Mouse (Mus musculus) midbrain, embryonic 11.5 days (tissue): ENCODE data around the gene Plin2. TPM values are rescaled to one million over a fixed set of nuclear protein-coding genes. Genes with fewer than 3 reads are reported as not detected.
"Not testable (repeated sequence)": the region's sequence is repeated elsewhere in the genome, so short reads cannot be mapped to it uniquely, and the experiment has no call there.

ENCODE experiments used
- ATAC-seq: fragments of 200-750 bp; cut with Nextera tagmentation; 2 replicates; pipeline ENCODE4 v1.8.0; 2017; ENCODE audit warnings: moderate TSS enrichment, moderate library complexity; ENCODE audit not compliant: low FRiP score
- DNase-seq: peaks from one replicate; pipeline ENCODE4 v3.0.0; 2015; ENCODE audit warnings: low spot score; ENCODE audit errors: missing footprints
- H3K27ac ChIP-seq: fragments of 300-500 bp; sonication (generic); 2 replicates; pipeline ENCODE4 v1.5.1; 2014; ENCODE audit warnings: low read depth, low read length
- H3K27me3 ChIP-seq: fragments of 300-500 bp; sonication (generic); 2 replicates; pipeline ENCODE4 v1.6.1; 2014; ENCODE audit warnings: mild to moderate bottlenecking, low read length, moderate library complexity, mixed read lengths; ENCODE audit not compliant: control insufficient read depth, insufficient read depth
- H3K36me3 ChIP-seq: fragments of 300-500 bp; sonication (generic); 2 replicates; pipeline ENCODE4 v1.6.1; 2014; ENCODE audit warnings: mild to moderate bottlenecking, low read length, moderate library complexity, mixed read lengths; ENCODE audit not compliant: control insufficient read depth, insufficient read depth
- H3K4me1 ChIP-seq: fragments of 300-500 bp; sonication (generic); 2 replicates; pipeline ENCODE4 v1.6.1; 2014; ENCODE audit warnings: low read length; ENCODE audit not compliant: control insufficient read depth, insufficient read depth
- H3K4me2 ChIP-seq: fragments of 300-500 bp; sonication (generic); 2 replicates; pipeline ENCODE4 v1.6.1; 2014; ENCODE audit warnings: mild to moderate bottlenecking, moderate library complexity
- H3K4me3 ChIP-seq: fragments of 300-500 bp; sonication (generic); 2 replicates; pipeline ENCODE4 v1.5.1; 2014; ENCODE audit warnings: low read depth, low read length
- H3K9ac ChIP-seq: fragments of 300-500 bp; sonication (generic); 2 replicates; pipeline ENCODE4 v1.6.1; 2014; ENCODE audit warnings: low read length
- H3K9me3 ChIP-seq: fragments of 300-500 bp; sonication (generic); 2 replicates; pipeline ENCODE4 v1.6.1; 2016; ENCODE audit warnings: low read length; ENCODE audit not compliant: control insufficient read depth
- WGBS: fragments of 180-500 bp; shearing (Covaris S2); extraction: QIAGEN DNeasy Blood & Tissue Kit; methylation state at CpG from one replicate; pipeline ENCODE4 v1.1.7; 2014; 5-methylcytosine and 5-hydroxymethylcytosine counted together
- polyA plus RNA-seq: library from polyadenylated mRNA; unstranded; fragments of >200 nt; fragmentation: Nextera tagmentation; extraction: Ambion mirVana; gene quantifications from 2 replicates; pipeline ENCODE4 v1.2.1, GENCODE M21; 2014

Plin2 gene
- polyA plus RNA-seq, 1 experiment from 2014 or later, result 79.7 TPM

DNA sequence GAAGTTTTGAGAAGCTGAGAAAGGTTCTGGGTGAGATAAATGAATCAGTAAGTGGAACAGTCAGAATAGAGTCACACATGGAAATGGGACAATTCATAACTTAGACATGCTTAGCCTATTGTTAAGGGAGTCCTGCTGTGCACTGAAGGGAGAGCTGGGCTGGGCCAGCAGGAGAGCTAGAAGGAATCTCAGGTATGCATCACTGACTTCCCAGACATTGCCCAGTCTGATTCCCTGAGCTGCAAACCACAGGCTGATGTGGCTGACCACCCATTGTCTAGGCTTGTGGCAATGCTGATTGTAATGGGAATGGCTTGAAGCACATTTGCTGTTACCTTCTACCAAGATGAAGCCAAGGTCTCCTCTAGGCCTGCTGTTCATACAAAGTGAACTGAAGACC lies 4.3 kb upstream of the Plin2 start:
- H3K4me3 ChIP-seq, ATAC-seq, H3K4me1 ChIP-seq, H3K27me3 ChIP-seq, DNase-seq, H3K36me3 ChIP-seq, H3K9ac ChIP-seq, H3K4me2 ChIP-seq, H3K9me3 ChIP-seq, H3K27ac ChIP-seq: not testable (repeated sequence)

DNA sequence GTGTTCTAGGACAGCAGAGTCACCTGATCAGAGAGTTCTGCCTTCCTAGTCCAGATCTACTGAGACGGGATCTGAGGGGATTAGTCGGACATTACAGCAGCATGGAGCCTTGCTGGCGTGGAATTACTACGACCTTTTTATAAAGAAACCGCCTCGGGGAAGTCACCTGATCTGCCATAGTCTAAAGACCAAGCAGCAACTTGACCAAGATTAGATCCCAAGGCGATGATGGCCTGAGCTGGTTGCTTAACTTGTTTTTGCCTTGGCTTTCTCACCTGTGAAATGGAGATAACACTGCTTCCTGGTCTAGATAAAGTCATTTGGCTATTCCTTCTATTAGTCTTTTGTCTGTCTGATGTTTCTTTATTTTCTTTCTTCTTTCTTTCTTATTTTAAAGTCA lies 2.6 kb upstream of the Plin2 start:
- H3K27me3 ChIP-seq, result no peaks in the 10 kb centered on the region
- no peaks in the 10 kb centered on the region for H3K36me3 ChIP-seq
- H3K9ac ChIP-seq, result no peak overlapping the region
- DNase-seq (no peak), ATAC-seq (no peak)
- no peaks in the 10 kb centered on the region for H3K9me3 ChIP-seq
- H3K4me2 ChIP-seq, result no peak overlapping the region
- no peak overlapping the region for H3K4me3 ChIP-seq
- no peak overlapping the region for H3K27ac ChIP-seq
- 61% methylated on average over 7 of the region's 7 CpGs for WGBS
- 0 out of 2 replicates have a peak, but pooled peaks cover 5% of the 10 kb centered on the region for H3K4me1 ChIP-seq

DNA sequence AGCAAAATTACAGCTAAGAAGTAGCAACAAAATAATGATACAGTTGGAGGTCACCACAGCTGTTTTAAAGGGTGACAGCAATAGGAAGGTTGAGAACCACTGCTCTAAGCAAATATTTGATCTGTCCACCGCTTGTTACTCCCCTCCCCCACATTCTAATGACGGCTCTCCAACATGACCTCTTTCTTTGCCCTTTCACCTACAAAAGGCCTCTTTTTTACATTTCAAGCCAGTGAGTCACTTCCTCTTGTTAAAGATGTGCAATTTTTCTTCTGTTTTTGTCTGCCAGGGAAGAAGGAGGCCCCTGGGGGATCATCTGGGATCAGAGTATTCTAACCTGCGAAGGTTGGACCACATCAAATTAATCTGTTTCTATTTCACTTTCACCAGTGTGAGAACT lies 1.9 kb upstream of the Plin2 start:
- Histone ChIP-seq H3K4me2 (no peak overlapping the region), H3K36me3 (no peaks in the 10 kb centered on the region), H3K4me1 (0 out of 2 replicates have a peak, but pooled peaks cover 5% of the 10 kb centered on the region), H3K27ac (no peak overlapping the region), H3K4me3 (no peak overlapping the region), H3K9ac (no peak overlapping the region), H3K27me3 (no peaks in the 10 kb centered on the region), H3K9me3 (no peaks in the 10 kb centered on the region)
- ATAC-seq (no peak), DNase-seq (no peak)
- WGBS, result 52% methylated on average over 3 of the region's 3 CpGs

DNA sequence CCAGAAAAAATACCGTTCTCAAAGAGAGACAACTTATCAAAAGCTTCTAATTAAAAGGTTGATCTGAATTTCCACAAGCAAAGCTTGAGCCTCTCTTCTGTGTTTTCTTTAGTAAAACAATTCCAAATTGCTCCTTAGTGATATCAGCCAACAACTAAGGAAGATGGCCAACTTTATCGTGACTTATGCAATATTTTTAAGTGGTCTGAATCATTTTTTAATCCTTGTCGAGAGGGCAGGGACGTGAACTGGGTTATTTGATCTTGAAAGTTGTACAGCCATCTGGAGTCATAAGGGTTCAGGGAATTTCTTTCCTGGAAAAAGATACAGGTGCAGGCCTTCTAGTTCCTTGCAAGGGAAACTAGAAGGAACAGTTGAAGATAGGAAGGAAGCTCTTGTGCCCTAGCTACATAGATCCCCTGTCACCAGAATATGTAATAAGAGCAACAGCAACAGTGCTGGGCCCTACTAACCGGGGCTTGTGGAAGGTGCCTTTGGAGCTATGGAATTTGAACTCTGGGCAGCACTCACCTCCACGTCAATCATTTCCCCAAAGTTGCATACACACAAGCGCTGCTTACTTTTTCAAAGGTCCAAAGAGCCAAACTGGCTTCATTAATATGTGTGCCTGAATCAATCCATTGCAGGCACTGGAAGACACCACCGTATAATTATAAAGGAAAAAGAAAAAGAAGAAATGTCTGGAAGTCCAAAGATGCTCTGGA lies 884 bp upstream of the Plin2 start:
- H3K4me2 ChIP-seq, result peak overlapping the region; percentile 67; the same call in 1 of the 2 replicates
- H3K4me1 ChIP-seq, result 0 out of 2 replicates have a peak, but pooled peaks cover 5% of the 10 kb centered on the region
- H3K36me3 ChIP-seq, result no peaks in the 10 kb centered on the region
- no peak for ATAC-seq
- WGBS, result 75% methylated on average over 8 of the region's 8 CpGs
- no peak overlapping the region for H3K4me3 ChIP-seq
- H3K27me3 ChIP-seq, result no peaks in the 10 kb centered on the region
- DNase-seq, result no peak
- no peak overlapping the region for H3K27ac ChIP-seq
- no peaks in the 10 kb centered on the region for H3K9me3 ChIP-seq
- H3K9ac ChIP-seq, result no peak overlapping the region

DNA sequence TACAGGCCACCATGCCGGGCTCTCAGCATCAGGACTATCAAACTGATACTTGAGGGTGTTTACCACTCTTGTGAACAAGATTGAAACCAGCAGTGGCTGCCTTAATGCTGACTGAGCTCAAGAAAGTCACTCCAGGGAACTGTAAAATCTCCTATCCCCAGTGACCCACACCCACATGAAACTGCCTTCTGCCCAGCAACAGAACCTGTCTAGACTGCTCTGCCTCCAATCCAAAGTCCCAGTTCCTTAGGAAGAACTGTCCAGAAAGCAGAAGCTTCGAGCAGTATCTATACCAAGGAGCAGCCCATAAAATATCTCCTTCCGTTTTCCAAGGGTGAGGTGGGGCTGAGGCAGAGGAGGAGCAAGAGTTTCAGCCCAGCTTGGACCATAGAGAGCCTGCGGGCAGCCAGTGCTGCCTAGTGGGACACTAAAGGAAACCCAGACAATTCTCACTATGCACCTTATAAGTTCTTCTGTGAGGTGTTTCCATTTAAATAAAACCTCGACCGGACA lies 563 bp downstream of the Plin2 start:
- H3K36me3 ChIP-seq, H3K27ac ChIP-seq, H3K9me3 ChIP-seq, H3K4me1 ChIP-seq, H3K27me3 ChIP-seq: not testable (repeated sequence)
- ATAC-seq (peak; percentile 74), DNase-seq (peak; percentile 88)
- H3K9ac ChIP-seq, result peak overlapping the region; percentile 76
- H3K4me3 ChIP-seq, result peak overlapping the region; percentile 58
- peak overlapping the region; percentile 67 for H3K4me2 ChIP-seq
- 27% methylated on average over 4 of the region's 6 CpGs for WGBS

DNA sequence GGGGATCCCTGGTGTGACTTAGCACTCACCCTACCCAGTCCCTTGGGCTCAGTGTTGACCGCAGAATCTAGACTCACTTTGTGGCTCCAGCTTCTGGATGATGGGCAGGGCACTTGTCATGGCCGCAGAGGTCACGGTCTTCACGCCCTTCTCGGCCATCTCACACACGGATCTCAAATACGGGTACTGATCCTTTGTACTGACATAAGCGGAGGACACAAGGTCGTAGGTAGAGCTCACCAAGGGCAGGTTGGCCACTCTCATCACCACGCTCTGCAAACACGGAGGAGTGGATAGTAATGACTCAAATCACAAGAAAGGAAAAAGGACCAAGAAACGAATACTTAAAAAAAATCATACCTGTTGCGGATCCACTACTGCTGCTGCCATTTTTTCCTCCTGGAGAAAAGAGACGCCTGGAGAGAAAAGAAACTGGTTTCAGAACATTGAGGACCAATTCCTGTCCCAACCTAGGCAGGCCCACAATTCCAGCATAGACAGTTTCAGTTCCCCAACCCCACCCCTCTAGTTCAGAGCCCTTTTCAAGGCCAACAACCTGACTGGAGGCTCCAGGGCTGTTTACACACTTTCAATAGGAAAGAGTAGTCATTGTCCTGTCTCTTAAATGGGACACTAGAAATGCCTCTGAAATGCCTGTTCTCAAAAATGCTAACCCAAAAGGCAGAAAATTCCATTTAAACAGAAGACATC lies 1.4 kb downstream of the Plin2 start:
- DNase-seq (no peak), ATAC-seq (no peak)
- peak overlapping the region; percentile 67 for H3K4me2 ChIP-seq
- H3K36me3 ChIP-seq, result peaks cover 2% of the 10 kb centered on the region; the same call in 1 of the 2 replicates
- no peak overlapping the region for H3K4me3 ChIP-seq
- H3K9ac ChIP-seq, result no peak overlapping the region
- WGBS, result 93% methylated on average over 14 of the region's 14 CpGs
- no peaks in the 10 kb centered on the region for H3K9me3 ChIP-seq
- no peak overlapping the region for H3K27ac ChIP-seq
- H3K4me1 ChIP-seq, result 0 out of 2 replicates have a peak, but pooled peaks cover 5% of the 10 kb centered on the region
- no peaks in the 10 kb centered on the region for H3K27me3 ChIP-seq

DNA sequence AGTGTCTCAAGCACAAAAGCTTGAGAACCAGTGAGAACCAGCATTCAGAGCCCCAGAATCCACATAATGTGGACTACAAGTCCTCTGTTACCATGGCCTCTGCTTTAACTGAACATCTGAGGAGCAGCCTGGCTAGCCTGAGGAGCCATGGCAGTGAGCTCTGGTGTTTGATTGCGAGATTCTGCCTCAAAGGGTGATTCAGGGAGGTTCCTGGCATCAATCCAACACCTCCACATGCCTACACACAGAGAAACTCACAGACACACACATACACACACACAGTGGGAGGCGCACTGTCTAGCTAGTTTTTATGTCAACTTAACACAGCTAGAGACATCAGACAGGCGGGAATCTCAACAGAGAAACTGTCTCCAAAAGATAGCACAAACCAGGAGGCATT lies 4.3 kb downstream of the Plin2 start:
- Histone ChIP-seq H3K27ac (no peak overlapping the region), H3K36me3 (peaks cover 2% of the 10 kb centered on the region; the same call in 1 of the 2 replicates), H3K27me3 (no peaks in the 10 kb centered on the region)

DNA sequence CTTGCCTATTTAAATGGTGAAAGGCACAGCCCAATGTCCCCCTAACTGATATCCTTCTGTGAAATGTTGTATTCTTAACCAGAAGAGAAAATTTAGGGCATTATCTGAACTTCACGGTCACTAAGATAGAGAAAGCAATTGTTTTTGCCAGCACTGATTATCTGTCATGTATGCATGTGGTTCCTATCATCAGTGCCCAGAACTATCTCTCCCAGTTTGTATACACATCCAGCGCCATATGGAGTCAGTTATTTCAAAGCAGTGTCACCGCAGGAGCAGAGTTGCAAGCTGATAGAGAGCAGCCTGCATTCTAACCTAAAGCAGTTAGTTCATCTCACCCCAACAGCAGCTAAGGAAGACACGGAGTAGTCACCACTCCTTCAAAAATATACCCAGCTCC lies 5.9 kb downstream of the Plin2 start:
- no peak overlapping the region for H3K27ac ChIP-seq
- H3K36me3 ChIP-seq, result peaks cover 9% of the 10 kb centered on the region
- H3K27me3 ChIP-seq, result no peaks in the 10 kb centered on the region
- H3K4me1 ChIP-seq, result 0 out of 2 replicates have a peak, but pooled peaks cover 2% of the 10 kb centered on the region
- no peak overlapping the region for H3K4me3 ChIP-seq
- 79% methylated on average over 4 of the region's 4 CpGs for WGBS
- ATAC-seq (no peak), DNase-seq (no peak)
- no peak overlapping the region for H3K9ac ChIP-seq
- H3K9me3 ChIP-seq, result no peaks in the 10 kb centered on the region
- H3K4me2 ChIP-seq, result no peak overlapping the region

More for the DNA sequence above, 4.3 kb downstream of the Plin2 start:
- Histone ChIP-seq H3K4me1 (0 out of 2 replicates have a peak, but pooled peaks cover 5% of the 10 kb centered on the region), H3K4me2 (no peak overlapping the region), H3K4me3 (no peak overlapping the region), H3K9ac (no peak overlapping the region), H3K9me3 (no peaks in the 10 kb centered on the region)
- DNase-seq, result no peak
- ATAC-seq, result no peak
- WGBS, result 86% methylated on average over 3 of the region's 3 CpGs

DNA sequence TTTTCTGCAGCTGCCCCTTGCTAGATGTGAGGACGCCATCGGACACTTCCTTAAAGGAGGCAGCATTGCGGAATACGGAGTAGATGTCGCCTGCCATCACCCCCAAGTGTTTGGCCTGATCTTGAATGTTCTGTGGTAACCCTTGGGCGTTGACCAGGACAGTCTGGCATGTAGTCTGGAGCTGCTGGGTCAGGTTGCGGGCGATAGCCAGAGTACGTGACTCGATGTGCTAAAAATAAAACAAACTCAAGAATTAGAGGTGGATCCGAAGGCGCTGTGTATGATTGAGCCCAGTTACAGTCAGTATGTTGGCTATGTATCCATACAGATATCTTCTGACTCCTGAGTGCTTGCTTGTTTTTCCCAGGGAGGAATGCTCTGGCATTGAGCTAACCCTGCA lies 12.7 kb downstream of the Plin2 start:
- WGBS, result 97% methylated on average over 12 of the region's 12 CpGs
- Histone ChIP-seq H3K4me2 (no peak overlapping the region), H3K9ac (no peak overlapping the region), H3K27ac (no peak overlapping the region), H3K36me3 (peaks cover 7% of the 10 kb centered on the region), H3K27me3 (no peaks in the 10 kb centered on the region), H3K4me3 (no peak overlapping the region), H3K9me3 (no peaks in the 10 kb centered on the region), H3K4me1 (no peaks in the 10 kb centered on the region)
- DNase-seq, result no peak
- no peak for ATAC-seq
